Mouse (Mus musculus): ENCODE measurements around the gene Marc1.

GRCm38 (mm10) chr1:184786376-184787151 lies 24.5 kb downstream of the Marc1 start:
- TF ChIP-seq POLR2A (IDR thresholded peaks at IDR 0.05; ENCODE audit: insufficient read length, low read depth) (no peak), USF1 (IDR thresholded peaks at IDR 0.05; ENCODE audit: low read depth) (no peak), MAX (IDR thresholded peaks at IDR 0.05; ENCODE audit: low read depth) (no peak), E2F4 (IDR thresholded peaks at IDR 0.05; ENCODE audit: insufficient read depth) (no peak), SRF (IDR thresholded peaks at IDR 0.05; ENCODE audit: control insufficient read depth, insufficient read length, low read depth) (no peak), POLR2AphosphoS2 (IDR thresholded peaks at IDR 0.05; ENCODE audit: insufficient read length, low read depth) (no peak), MYOD1 (IDR thresholded peaks at IDR 0.05; ENCODE audit: control insufficient read depth in 1 of 3, insufficient read length in 2 of 3, low read depth in 2 of 3) (no peak), MYOG (IDR thresholded peaks at IDR 0.05; ENCODE audit: control insufficient read depth in 1 of 3, insufficient read depth in 1 of 3, insufficient read length in 2 of 3, low read depth in 2 of 3) (no peak), TCF12 (IDR thresholded peaks at IDR 0.05; ENCODE audit: insufficient read depth, poor library complexity, severe bottlenecking) (no peak), CEBPB (IDR thresholded peaks at IDR 0.05; ENCODE audit: insufficient read depth, poor library complexity, severe bottlenecking) (no peak), REST (IDR thresholded peaks at IDR 0.05; ENCODE audit: insufficient read depth, insufficient read length) (no peak), TCF3 (IDR thresholded peaks at IDR 0.05; ENCODE audit: insufficient read length, low read depth) (no peak)

All from myocyte (in vitro differentiated cells).